Mouse (Mus musculus): ENCODE data around the gene Gm5591.
"Not testable (repeated sequence)": the region's sequence is repeated elsewhere in the genome, so short reads cannot be mapped to it uniquely, and the experiment has no call there.

- not testable (repeated sequence) for TF ChIP-seq CTCF, EP300 (IDR thresholded peaks at IDR 0.05; ENCODE audit: low read depth)
These were observed at the start of gene Gm5591 for GRCm38 (mm10) chr7:38528093-38528492.
